Mouse (Mus musculus) heart, postnatal 0 days (tissue): ENCODE measurements around the gene Mlycd. TPM values are rescaled to one million over a fixed set of nuclear protein-coding genes. Genes with fewer than 3 reads are reported as not detected.

Source experiments
- ATAC-seq: fragments of 200-750 bp; cut with Nextera tagmentation; 2 replicates; pipeline ENCODE4 v1.8.0; 2017; ENCODE audit warnings: low read depth, moderate number of reproducible peaks, moderate library complexity; ENCODE audit not compliant: insufficient read depth
- DNase-seq: peaks from one replicate; pipeline ENCODE4 v3.0.0-alpha.2; 2016; ENCODE audit warnings: low spot score
- H3K27ac ChIP-seq: fragments of 300-500 bp; sonication (generic); 2 replicates; pipeline ENCODE4 v1.5.1; 2014; ENCODE audit warnings: low read depth, mild to moderate bottlenecking
- H3K27me3 ChIP-seq: fragments of 300-500 bp; sonication (generic); 2 replicates; pipeline ENCODE4 v1.6.1; 2014; ENCODE audit warnings: low read length, mixed read lengths; ENCODE audit not compliant: control insufficient read depth, insufficient read depth
- H3K36me3 ChIP-seq: fragments of 300-500 bp; sonication (generic); replicated peaks from 2 replicates; pipeline ENCODE4 v1.6.1; 2014; ENCODE audit warnings: low read length, mixed read lengths; ENCODE audit not compliant: control insufficient read depth, insufficient read depth
- H3K4me1 ChIP-seq: fragments of 300-500 bp; sonication (generic); 2 replicates; pipeline ENCODE4 v1.6.1; 2014; ENCODE audit warnings: antibody characterized with exemption; ENCODE audit not compliant: control insufficient read depth, insufficient read depth
- H3K4me2 ChIP-seq: fragments of 300-500 bp; sonication (generic); 2 replicates; pipeline ENCODE4 v1.6.1; 2014; ENCODE audit warnings: low read depth, mild to moderate bottlenecking, low read length, moderate library complexity
- H3K4me3 ChIP-seq: fragments of 300-500 bp; sonication (generic); 2 replicates; pipeline ENCODE4 v1.5.1; 2014; ENCODE audit warnings: low read depth, low read length
- H3K9ac ChIP-seq: fragments of 300-500 bp; sonication (generic); replicated peaks from 2 replicates; pipeline ENCODE4 v1.6.1; 2014; ENCODE audit warnings: low read depth, low read length, mixed read lengths
- H3K9me3 ChIP-seq: fragments of 300-500 bp; sonication (generic); replicated peaks from 2 replicates; pipeline ENCODE4 v1.6.1; 2016; ENCODE audit warnings: low read length; ENCODE audit not compliant: control insufficient read depth
- CTCF ChIP-seq: IDR thresholded peaks from 2 replicates; pipeline ENCODE4 v1.5.1; 2016; ENCODE audit warnings: antibody characterized with exemption, control low read depth, low read depth
- EP300 ChIP-seq: IDR thresholded peaks from 2 replicates; pipeline ENCODE4 v1.6.1; 2016; ENCODE audit warnings: antibody characterized with exemption, low read depth
- WGBS: fragments of 180-500 bp; shearing (Covaris S2); extraction: QIAGEN DNeasy Blood & Tissue Kit; methylation state at CpG from one replicate; pipeline ENCODE4 v1.1.7; 2014; 5-methylcytosine and 5-hydroxymethylcytosine counted together
- polyA plus RNA-seq: library from polyadenylated mRNA; unstranded; fragments of >200 nt; fragmentation: Nextera tagmentation; extraction: Ambion mirVana; gene quantifications from 2 replicates; pipeline ENCODE4 v1.2.1, GENCODE M21; 2015
- total RNA-seq: library from RNA; depleted of rRNA; stranded (reverse); fragments of >200 nt; gene quantifications from 2 replicates; pipeline ENCODE4 v1.2.3, GENCODE M21; 2014; ENCODE audit warnings: low replicate concordance

Gene Mlycd
- total and polyA plus RNA-seq, 2 experiments from 2014 or later, result 77.5 to 109 TPM

DNA sequence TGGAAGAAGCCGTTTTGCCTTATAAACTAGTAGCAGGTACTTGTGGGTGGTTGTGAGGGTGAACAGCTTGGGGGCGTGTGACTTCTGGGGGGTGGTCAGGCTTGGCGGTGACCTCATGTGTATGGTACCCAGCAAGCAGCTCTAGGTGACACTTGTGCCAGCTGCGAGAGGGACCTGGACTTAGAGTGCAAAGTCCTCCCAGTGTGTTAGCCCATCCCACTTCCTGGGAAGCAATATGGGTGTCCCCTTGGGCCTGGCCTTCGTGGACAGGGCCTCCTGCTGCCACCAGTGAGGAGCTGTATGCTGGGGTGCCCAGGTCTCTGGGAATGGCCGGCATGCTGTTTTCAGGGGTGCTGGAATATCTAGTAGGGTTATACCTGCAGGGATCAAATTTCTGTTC, 44.2 kb downstream of the Mlycd start:
- Histone ChIP-seq H3K36me3 (no peaks in the 10 kb centered on the region), H3K9ac (no peak overlapping the region), H3K27me3 (peaks cover 7% of the 10 kb centered on the region; the same call in 1 of the 2 replicates), H3K4me2 (no peak overlapping the region), H3K27ac (no peak overlapping the region), H3K4me3 (no peak overlapping the region), H3K4me1 (peaks cover 6% of the 10 kb centered on the region), H3K9me3 (no peaks in the 10 kb centered on the region)
- ATAC-seq (no peak), DNase-seq (no peak)
- WGBS, result 72% methylated on average over 6 of the region's 6 CpGs
- TF ChIP-seq CTCF (no peak), EP300 (no peak)

DNA sequence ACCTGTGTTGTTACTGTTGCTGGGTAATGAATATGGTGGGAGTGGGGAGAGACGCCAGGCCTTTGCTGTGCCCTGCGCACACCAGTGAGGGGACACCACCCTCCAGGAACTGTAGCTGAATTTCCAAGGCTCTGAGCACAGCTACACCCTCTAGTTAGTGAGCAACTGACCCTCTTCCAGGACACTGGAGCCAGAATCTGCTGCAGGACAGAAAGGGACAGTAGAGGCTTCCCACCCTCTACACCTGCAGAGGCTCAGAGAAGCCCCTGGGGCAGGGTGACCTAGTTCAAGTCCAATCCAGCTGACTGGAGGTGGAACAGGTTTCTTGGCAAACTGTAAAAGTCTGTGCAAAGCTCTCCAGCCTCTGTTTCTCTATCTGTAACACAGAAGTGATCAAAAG, 44.7 kb downstream of the Mlycd start:
- H3K4me2 ChIP-seq, result no peak overlapping the region
- no peak for DNase-seq
- ATAC-seq, result no peak
- H3K27me3 ChIP-seq, result peaks cover 7% of the 10 kb centered on the region; the same call in 1 of the 2 replicates
- TF ChIP-seq CTCF, result no peak
- TF ChIP-seq EP300, result no peak
- no peak overlapping the region for H3K9ac ChIP-seq
- no peak overlapping the region for H3K4me3 ChIP-seq
- no peaks in the 10 kb centered on the region for H3K9me3 ChIP-seq
- H3K27ac ChIP-seq, result no peak overlapping the region
- peaks cover 6% of the 10 kb centered on the region for H3K4me1 ChIP-seq
- 93% methylated on average over 2 of the region's 2 CpGs for WGBS
- no peaks in the 10 kb centered on the region for H3K36me3 ChIP-seq

DNA sequence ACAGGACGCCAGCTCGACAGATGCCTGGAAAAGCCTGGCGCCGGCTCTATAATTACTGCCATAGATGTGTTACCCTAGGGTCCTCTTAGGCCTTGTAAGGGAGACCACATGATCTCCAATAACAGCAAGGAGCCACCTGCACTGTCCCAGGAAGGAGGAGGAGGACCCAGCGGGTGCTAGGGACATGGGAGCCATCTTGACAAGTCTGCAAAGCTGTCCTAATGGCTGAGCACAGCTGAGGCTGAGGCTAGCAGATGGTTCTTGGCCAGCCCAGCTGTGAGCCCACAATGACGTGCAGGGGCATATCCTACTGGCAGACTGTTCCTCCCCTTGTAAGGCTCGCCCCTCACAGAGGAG, 45.2 kb downstream of the Mlycd start:
- Histone ChIP-seq H3K27me3 (peaks cover 7% of the 10 kb centered on the region; the same call in 1 of the 2 replicates), H3K9ac (no peak overlapping the region), H3K4me1 (peaks cover 6% of the 10 kb centered on the region), H3K4me3 (no peak overlapping the region), H3K9me3 (no peaks in the 10 kb centered on the region), H3K27ac (no peak overlapping the region), H3K36me3 (no peaks in the 10 kb centered on the region), H3K4me2 (no peak overlapping the region)
- ATAC-seq (no peak), DNase-seq (no peak)
- 79% methylated on average over 7 of the region's 7 CpGs for WGBS
- TF ChIP-seq CTCF, result no peak
- TF ChIP-seq EP300, result no peak

DNA sequence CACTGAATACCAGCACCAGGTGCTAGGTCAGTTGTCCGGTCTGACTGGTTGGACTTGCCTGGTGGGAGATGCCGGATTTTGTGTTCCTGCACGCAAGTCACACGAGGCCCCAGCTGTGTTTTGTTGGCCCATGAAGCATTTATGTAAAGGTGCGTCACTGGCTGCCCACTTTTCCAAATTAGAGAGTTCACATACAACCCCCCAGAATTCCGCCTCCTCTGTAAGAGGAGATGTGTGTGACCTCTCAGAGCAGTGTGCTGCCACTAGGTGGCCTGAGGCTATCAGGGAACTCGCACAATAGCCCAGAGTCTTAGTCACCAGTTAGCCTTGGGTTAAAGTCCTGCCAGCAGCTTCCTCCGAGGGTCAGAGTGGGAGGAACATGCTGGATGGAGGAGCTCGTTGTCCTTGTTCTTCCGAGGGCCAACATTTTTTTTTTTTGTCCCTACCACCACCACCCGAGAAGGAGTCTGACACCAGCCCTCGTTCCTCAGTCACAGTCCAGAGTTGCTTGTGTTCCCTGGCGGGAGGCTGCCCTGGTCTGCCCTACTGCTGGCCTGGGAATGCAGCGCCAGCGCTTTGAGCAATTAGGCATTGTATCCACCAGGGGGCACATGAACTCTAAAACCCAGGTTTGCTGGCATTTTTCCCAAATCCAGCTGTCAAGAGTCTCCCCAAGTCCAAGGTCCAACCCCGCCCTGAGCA, 45.7 kb downstream of the Mlycd start:
- no peaks in the 10 kb centered on the region for H3K36me3 ChIP-seq
- WGBS, result 22% methylated on average over 16 of the region's 16 CpGs
- no peak overlapping the region for H3K9ac ChIP-seq
- peaks cover 6% of the 10 kb centered on the region for H3K4me1 ChIP-seq
- TF ChIP-seq CTCF (peak; percentile 84), EP300 (no peak)
- no peaks in the 10 kb centered on the region for H3K9me3 ChIP-seq
- H3K4me3 ChIP-seq, result no peak overlapping the region
- peak overlapping the region; percentile 28; the same call in 1 of the 2 replicates for H3K27ac ChIP-seq
- DNase-seq (peak; percentile 87), ATAC-seq (peak; percentile 66)
- H3K27me3 ChIP-seq, result peaks cover 9% of the 10 kb centered on the region
- no peak overlapping the region for H3K4me2 ChIP-seq

DNA sequence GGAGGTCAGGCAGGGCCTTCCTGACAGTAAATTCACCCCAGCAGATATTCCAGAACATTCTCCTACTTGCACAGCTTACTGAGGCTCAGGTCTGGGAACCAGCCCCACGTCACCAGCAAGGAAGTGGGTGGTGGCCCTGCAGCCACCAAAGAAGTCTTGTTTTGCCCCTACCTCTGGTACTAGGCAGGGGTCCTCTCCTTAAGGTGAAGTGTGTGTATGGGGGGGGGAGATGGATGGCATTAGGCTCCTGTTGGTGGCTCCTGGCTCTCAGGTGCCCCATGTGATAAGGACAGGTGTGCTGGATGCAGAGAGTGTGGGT, 46.2 kb downstream of the Mlycd start:
- Histone ChIP-seq H3K36me3 (no peaks in the 10 kb centered on the region), H3K4me2 (no peak overlapping the region), H3K9me3 (no peaks in the 10 kb centered on the region), H3K4me3 (no peak overlapping the region), H3K9ac (no peak overlapping the region), H3K27me3 (peaks cover 14% of the 10 kb centered on the region), H3K27ac (no peak overlapping the region), H3K4me1 (peaks cover 6% of the 10 kb centered on the region)
- WGBS, result 42% methylated on average over 1 of the region's 1 CpGs
- DNase-seq (no peak), ATAC-seq (peak; percentile 27; the same call in 1 of the 2 replicates)
- TF ChIP-seq CTCF, result no peak
- TF ChIP-seq EP300, result no peak

DNA sequence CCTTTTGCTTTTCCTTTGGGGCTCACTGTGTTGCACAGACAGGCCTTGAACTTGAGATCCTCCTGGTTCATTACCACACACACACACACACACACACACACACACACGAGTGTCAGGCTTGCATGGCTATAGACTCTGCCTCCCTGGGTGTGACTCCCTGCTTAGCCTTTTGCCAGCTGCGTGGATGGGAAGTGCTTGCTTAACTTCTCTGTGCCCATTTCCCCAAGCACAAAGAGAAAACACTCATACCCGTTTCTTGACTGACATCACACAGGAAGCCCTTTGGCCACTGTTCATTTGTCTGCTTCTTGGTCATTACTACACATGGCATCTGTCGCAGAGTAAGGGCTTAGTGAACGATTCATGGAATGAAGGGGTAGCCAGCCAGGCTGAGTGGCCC, 47.3 kb downstream of the Mlycd start:
- TF ChIP-seq EP300 (no peak), CTCF (no peak)
- H3K27me3 ChIP-seq, result peaks cover 23% of the 10 kb centered on the region
- H3K4me3 ChIP-seq, result no peak overlapping the region
- H3K27ac ChIP-seq, result no peak overlapping the region
- no peak for ATAC-seq
- H3K4me1 ChIP-seq, result no peaks in the 10 kb centered on the region
- H3K36me3 ChIP-seq, result no peaks in the 10 kb centered on the region
- H3K9me3 ChIP-seq, result no peaks in the 10 kb centered on the region
- H3K4me2 ChIP-seq, result no peak overlapping the region
- no peak overlapping the region for H3K9ac ChIP-seq
- DNase-seq, result no peak
- 73% methylated on average over 5 of the region's 5 CpGs for WGBS
